In the genomic region with DNA sequence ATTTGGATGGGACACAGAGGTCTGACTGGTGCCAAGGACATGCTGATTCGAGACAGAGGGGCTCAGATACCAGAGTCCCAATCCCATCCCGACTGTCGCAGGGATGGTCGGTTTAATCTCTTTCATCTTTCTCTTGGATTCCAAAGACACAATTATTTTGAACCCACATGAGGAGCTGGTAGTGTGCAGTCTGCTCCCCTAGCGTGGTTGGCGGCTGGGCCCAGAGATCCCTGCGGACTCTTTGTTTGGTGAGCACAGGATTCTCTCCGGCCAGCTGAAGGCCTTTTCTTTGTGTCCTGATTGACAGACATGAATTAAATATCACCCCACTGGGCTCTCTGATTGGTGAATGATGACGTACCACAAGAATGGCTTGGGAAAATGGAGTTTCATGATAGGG, we compare ENCODE assay signal across 12 mouse cellular contexts. TPM values are rescaled to one million over a fixed set of nuclear protein-coding genes. Genes with fewer than 3 reads are reported as not detected.
A peak's percentile ranks its signal among the peaks of the same experiment; 100 is the strongest.
DNase-seq lines count a peak whose midpoint lies in the region; ATAC-seq and TF ChIP-seq lines count a peak whose summit lies in the region.
"Had no signal": no experiment of that assay in that cellular context is flagged by ENCODE, and none has a peak within 500 bp of the region (broad histone marks: within the 10 kb centered on the region; RNA-seq: fewer than 3 reads in every experiment).

No protein-coding gene starts in this region.

- peak overlapping the region; percentile 92 for H3K27ac ChIP-seq in hindbrain, embryonic 10.5 days
- H3K27ac ChIP-seq in midbrain, postnatal 0 days (ENCODE audit: low read depth, low read length) = peak overlapping the region; percentile 88
- no peak overlapping the region for H3K27ac ChIP-seq in kidney, embryonic 15.5 days
- H3K27ac ChIP-seq: embryonic facial prominence, embryonic 15.5 days; lung, embryonic 15.5 days had no signal

- TF ChIP-seq CTCF in midbrain, postnatal 0 days (IDR thresholded peaks at IDR 0.05) = peak; percentile 36; the same call in 1 of the 2 replicates

- no peak overlapping the region for H3K9ac ChIP-seq in midbrain, postnatal 0 days (replicated peaks; ENCODE audit: low read length, poor library complexity, severe bottlenecking)
- H3K9ac ChIP-seq in kidney, embryonic 15.5 days = no peak overlapping the region
- H3K9ac ChIP-seq: embryonic facial prominence, embryonic 15.5 days; heart, embryonic 12.5 days; lung, embryonic 15.5 days had no signal

- H3K4me2 ChIP-seq in midbrain, postnatal 0 days (ENCODE audit: low read depth, low read length, poor library complexity, severe bottlenecking) = no peak overlapping the region
- no peak overlapping the region for H3K4me2 ChIP-seq in kidney, embryonic 15.5 days
- H3K4me2 ChIP-seq: embryonic facial prominence, embryonic 15.5 days; heart, embryonic 12.5 days; lung, embryonic 15.5 days had no signal

- peak; percentile 74 to 76 for DNase-seq in cerebellum, postnatal 10 days
- peak; percentile 52 to 54 for DNase-seq in cerebellum, postnatal 14 days
- peak; percentile 87 for DNase-seq in hindbrain, embryonic 10.5 days (ENCODE audit: low spot score)
- DNase-seq in midbrain, postnatal 0 days (ENCODE audit: low spot score) = peak; percentile 93
- DNase-seq in heart, postnatal 10 days = no peak
- no peak for DNase-seq in heart, adult 9 months (ENCODE audit: low spot score in 2 of 2)

- no peaks in the 10 kb centered on the region for H3K9me3 ChIP-seq in hindbrain, embryonic 10.5 days
- no peaks in the 10 kb centered on the region for H3K9me3 ChIP-seq in midbrain, postnatal 0 days (ENCODE audit: low read length)
- H3K9me3 ChIP-seq in kidney, embryonic 15.5 days (replicated peaks) = no peaks in the 10 kb centered on the region
- H3K9me3 ChIP-seq: embryonic facial prominence, embryonic 15.5 days; heart, embryonic 12.5 days; lung, embryonic 15.5 days had no signal

- no peaks in the 10 kb centered on the region for H3K36me3 ChIP-seq in hindbrain, embryonic 10.5 days
- H3K36me3 ChIP-seq in midbrain, postnatal 0 days (ENCODE audit: insufficient read depth, low read length) = no peaks in the 10 kb centered on the region
- H3K36me3 ChIP-seq in kidney, embryonic 15.5 days = no peaks in the 10 kb centered on the region
- H3K36me3 ChIP-seq: embryonic facial prominence, embryonic 15.5 days; heart, embryonic 12.5 days; lung, embryonic 15.5 days had no signal

- H3K4me1 ChIP-seq in hindbrain, embryonic 10.5 days (replicated peaks) = peaks cover 54% of the 10 kb centered on the region
- 0 out of 2 replicates have a peak, but pooled peaks cover 5% of the 10 kb centered on the region for H3K4me1 ChIP-seq in midbrain, postnatal 0 days (ENCODE audit: insufficient read depth, low read length)
- H3K4me1 ChIP-seq in kidney, embryonic 15.5 days = no peaks in the 10 kb centered on the region
- H3K4me1 ChIP-seq: embryonic facial prominence, embryonic 15.5 days had no signal

- WGBS in hindbrain, embryonic 10.5 days = 23% methylated on average over 9 of the region's 9 CpGs
- WGBS in midbrain, postnatal 0 days = 20% methylated on average over 9 of the region's 9 CpGs
- 78% methylated on average over 9 of the region's 9 CpGs for WGBS in kidney, embryonic 15.5 days

- peak overlapping the region; percentile 6; the same call in 1 of the 2 replicates for H3K4me3 ChIP-seq in hindbrain, embryonic 10.5 days
- H3K4me3 ChIP-seq in midbrain, postnatal 0 days (ENCODE audit: low read depth, low read length) = no peak overlapping the region
- no peak overlapping the region for H3K4me3 ChIP-seq in kidney, embryonic 15.5 days (replicated peaks)
- H3K4me3 ChIP-seq: embryonic facial prominence, embryonic 15.5 days; heart, embryonic 12.5 days; lung, embryonic 15.5 days had no signal

- intact Hi-C loops in heart, postnatal 10 days (cut with DNase I) = no loop called here

- no peak for ATAC-seq in cerebellum, adult (ENCODE audit: insufficient number of reproducible peaks, low FRiP score, low TSS enrichment)
- peak; percentile 90 for ATAC-seq in midbrain, postnatal 0 days (ENCODE audit: low FRiP score)
- no peak for ATAC-seq in kidney, embryonic 15.5 days (replicated peaks; ENCODE audit: low FRiP score)
- ATAC-seq: activated CD4-positive, CD25-positive, alpha-beta regulatory T cell, adult 4 months had no signal

- no peaks in the 10 kb centered on the region for H3K27me3 ChIP-seq in hindbrain, embryonic 10.5 days (ENCODE audit: insufficient read depth, poor library complexity, severe bottlenecking)
- no peaks in the 10 kb centered on the region for H3K27me3 ChIP-seq in midbrain, postnatal 0 days (ENCODE audit: insufficient read depth, low read length)
- no peaks in the 10 kb centered on the region for H3K27me3 ChIP-seq in kidney, embryonic 15.5 days
- H3K27me3 ChIP-seq: embryonic facial prominence, embryonic 15.5 days; heart, embryonic 12.5 days; lung, embryonic 15.5 days had no signal

RNA-seq across cellular contexts. Expression of a gene that starts 41.5 kb away (rescaled TPM):
- polyA plus RNA-seq in hindbrain, embryonic 10.5 days (2016; fragmentation: Nextera tagmentation; extraction: Ambion mirVana) = 31.8 and 39.9 TPM in 2 replicates
- 81.8 and 108 TPM in 2 replicates for total RNA-seq in midbrain, postnatal 0 days (2014; rRNA removed)
- polyA plus RNA-seq in midbrain, postnatal 0 days (2015; fragmentation: Nextera tagmentation; extraction: Ambion mirVana) = 24.2 and 31.6 TPM in 2 replicates
- 100 to 1,000 TPM; 105 to 112 TPM for total RNA-seq in heart, postnatal 10 days (2021)
- polyA plus RNA-seq in kidney, embryonic 15.5 days (2015; fragmentation: Nextera tagmentation; extraction: Ambion mirVana) = 11.3 and 12.7 TPM in 2 replicates

Comparison
In these comparisons a context has a peak if more than half of its experiments do, and no peak if none do; other contexts are left out.
1. DNase-seq: peak in cerebellum, postnatal 10 days (2 of 2), cerebellum, postnatal 14 days (2 of 2), hindbrain, embryonic 10.5 days (single experiment) and midbrain, postnatal 0 days (single experiment); none in heart, postnatal 10 days (0 of 2) and heart, adult 9 months (0 of 2).